Mouse (Mus musculus): ENCODE results near the gene Rbm20. TPM values are rescaled to one million over a fixed set of nuclear protein-coding genes. Genes with fewer than 3 reads are reported as not detected.

Rbm20 gene
- 0.53 and 1.2 TPM in 2 replicates for polyA plus RNA-seq (2014; fragmentation: Nextera tagmentation; extraction: Ambion mirVana)

DNA sequence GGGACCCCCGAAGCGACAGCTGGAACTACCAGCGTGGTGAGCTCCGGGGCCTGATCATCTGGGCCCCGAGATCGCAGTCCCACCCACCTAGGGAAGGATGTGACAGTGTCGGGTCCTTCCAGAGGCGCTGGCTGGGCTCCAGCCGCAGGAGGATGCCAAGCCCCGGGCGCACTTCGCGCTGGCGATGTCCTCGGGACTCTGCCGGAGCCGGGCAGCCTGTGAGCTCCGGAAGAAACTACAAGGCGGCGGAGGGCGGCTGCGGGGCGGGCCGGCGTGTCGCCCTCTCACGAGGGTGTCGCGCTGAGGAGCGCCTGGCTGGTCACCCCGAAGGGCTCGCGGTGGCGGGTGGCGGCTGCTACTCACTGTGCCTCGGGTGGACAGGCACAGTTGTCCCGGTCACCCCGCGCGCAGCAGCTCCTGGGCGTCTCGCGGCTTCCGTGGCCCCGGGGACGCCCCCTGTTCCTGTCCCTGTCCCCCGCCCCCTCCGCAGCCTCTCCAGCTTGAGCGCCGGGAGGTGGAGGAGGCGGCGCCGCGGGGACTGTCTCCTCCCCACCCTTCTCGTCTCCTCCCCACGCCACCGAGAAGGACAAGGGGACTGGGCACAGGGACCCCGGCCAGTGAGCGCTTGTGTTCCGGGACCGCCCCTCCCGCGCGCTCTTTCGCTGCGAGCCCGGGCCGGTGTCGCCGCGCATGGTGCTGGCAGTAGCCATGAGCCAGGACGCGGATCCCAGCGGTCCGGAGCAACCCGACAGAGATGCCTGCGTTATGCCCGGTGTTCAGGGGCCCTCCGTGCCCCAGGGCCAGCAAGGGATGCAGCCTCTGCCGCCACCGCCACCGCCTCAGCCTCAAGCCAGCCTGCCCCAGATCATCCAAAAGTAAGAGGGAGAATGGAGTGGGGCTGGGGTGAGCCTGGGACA lies at the start of gene Rbm20:
Gene Rbm20, plus strand, starts transcription at position 589 of the 917 bp plus-strand sequence.
- peaks cover 14% of the 10 kb centered on the region for H3K27me3 ChIP-seq (ENCODE audit: control insufficient read depth, insufficient read depth, low read length)
- under 1% methylated on average over 79 of the region's 82 CpGs for WGBS
- peak; percentile 84 for ATAC-seq (ENCODE audit: low read depth)
- H3K4me3 ChIP-seq (ENCODE audit: low read depth, low read length): peak within 1 kb of the TSS; percentile 61
- no peak within 1 kb of the TSS for H3K27ac ChIP-seq (ENCODE audit: low read depth, low read length)
- peak within 1 kb of the TSS; percentile 100 for H3K4me2 ChIP-seq (ENCODE audit: low read depth, low read length)
- peaks cover 13% of the 10 kb centered on the region for H3K4me1 ChIP-seq (ENCODE audit: control insufficient read depth, insufficient read depth, low read length)
- H3K9me3 ChIP-seq (ENCODE audit: control insufficient read depth, low read length): no peaks in the 10 kb centered on the region
- H3K9ac ChIP-seq (replicated peaks; ENCODE audit: low read depth, low read length): peak within 1 kb of the TSS; percentile 56
- H3K36me3 ChIP-seq (ENCODE audit: control insufficient read depth, insufficient read depth, low read length): no peaks in the 10 kb centered on the region

- Histone ChIP-seq H3K9ac (replicated peaks; ENCODE audit: low read depth, low read length) (no peak overlapping the region), H3K27ac (ENCODE audit: low read depth, low read length) (no peak overlapping the region), H3K27me3 (ENCODE audit: control insufficient read depth, insufficient read depth, low read length) (no peaks in the 10 kb centered on the region), H3K4me2 (ENCODE audit: low read depth, low read length) (no peak overlapping the region), H3K4me3 (ENCODE audit: low read depth, low read length) (no peak overlapping the region), H3K9me3 (ENCODE audit: control insufficient read depth, low read length) (no peaks in the 10 kb centered on the region), H3K4me1 (ENCODE audit: control insufficient read depth, insufficient read depth, low read length) (no peaks in the 10 kb centered on the region), H3K36me3 (ENCODE audit: control insufficient read depth, insufficient read depth, low read length) (peaks cover 51% of the 10 kb centered on the region)
- 95% methylated on average over 2 of the region's 2 CpGs for WGBS
- ATAC-seq (ENCODE audit: low read depth): no peak
Measured at GRCm38 (mm10) chr19:53638041-53638440, 39.1 kb upstream of the Rbm20 start.

DNA sequence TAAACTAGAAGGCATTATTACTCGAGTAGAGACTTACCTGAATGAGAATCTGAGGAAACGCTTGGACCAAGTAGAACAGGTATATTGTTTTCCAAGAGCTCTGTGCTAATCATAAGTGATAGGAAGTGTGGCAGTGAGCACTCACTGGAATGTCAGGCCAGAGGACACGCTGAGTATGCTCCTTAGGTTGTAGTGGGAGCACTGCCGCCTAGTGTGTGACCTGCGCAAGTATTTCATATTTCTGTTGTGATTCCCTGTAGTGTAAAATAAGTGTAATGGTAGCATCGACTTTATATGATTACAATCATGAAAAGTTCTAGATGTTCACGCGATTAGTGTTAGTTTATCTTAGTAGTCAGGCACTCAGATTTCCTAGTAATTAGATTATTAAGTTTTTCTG lies 38.4 kb upstream of the Rbm20 start:
- no peak overlapping the region for H3K4me2 ChIP-seq (ENCODE audit: low read depth, low read length)
- no peak for ATAC-seq (ENCODE audit: low read depth)
- H3K9me3 ChIP-seq (ENCODE audit: control insufficient read depth, low read length): no peaks in the 10 kb centered on the region
- no peaks in the 10 kb centered on the region for H3K4me1 ChIP-seq (ENCODE audit: control insufficient read depth, insufficient read depth, low read length)
- no peak overlapping the region for H3K27ac ChIP-seq (ENCODE audit: low read depth, low read length)
- no peak overlapping the region for H3K4me3 ChIP-seq (ENCODE audit: low read depth, low read length)
- no peak overlapping the region for H3K9ac ChIP-seq (replicated peaks; ENCODE audit: low read depth, low read length)
- H3K27me3 ChIP-seq (ENCODE audit: control insufficient read depth, insufficient read depth, low read length): no peaks in the 10 kb centered on the region
- 94% methylated on average over 8 of the region's 8 CpGs for WGBS
- peaks cover 54% of the 10 kb centered on the region for H3K36me3 ChIP-seq (ENCODE audit: control insufficient read depth, insufficient read depth, low read length)

GRCm38 (mm10) chr19:53644020-53644595 lies 33.0 kb upstream of the Rbm20 start:
- Histone ChIP-seq H3K9ac (replicated peaks; ENCODE audit: low read depth, low read length) (no peak overlapping the region), H3K27ac (ENCODE audit: low read depth, low read length) (no peak overlapping the region), H3K9me3 (ENCODE audit: control insufficient read depth, low read length) (no peaks in the 10 kb centered on the region), H3K27me3 (ENCODE audit: control insufficient read depth, insufficient read depth, low read length) (no peaks in the 10 kb centered on the region), H3K4me1 (ENCODE audit: control insufficient read depth, insufficient read depth, low read length) (peaks cover 3% of the 10 kb centered on the region; the same call in 1 of the 2 replicates), H3K4me2 (ENCODE audit: low read depth, low read length) (no peak overlapping the region), H3K4me3 (ENCODE audit: low read depth, low read length) (no peak overlapping the region), H3K36me3 (ENCODE audit: control insufficient read depth, insufficient read depth, low read length) (peaks cover 45% of the 10 kb centered on the region)
- 94% methylated on average over 9 of the region's 9 CpGs for WGBS
- no peak for ATAC-seq (ENCODE audit: low read depth)

GRCm38 (mm10) chr19:53647301-53647700 lies 29.8 kb upstream of the Rbm20 start:
- Histone ChIP-seq H3K36me3 (ENCODE audit: control insufficient read depth, insufficient read depth, low read length) (peaks cover 26% of the 10 kb centered on the region), H3K4me3 (ENCODE audit: low read depth, low read length) (no peak overlapping the region), H3K27me3 (ENCODE audit: control insufficient read depth, insufficient read depth, low read length) (no peaks in the 10 kb centered on the region), H3K27ac (ENCODE audit: low read depth, low read length) (no peak overlapping the region), H3K9ac (replicated peaks; ENCODE audit: low read depth, low read length) (no peak overlapping the region), H3K9me3 (ENCODE audit: control insufficient read depth, low read length) (no peaks in the 10 kb centered on the region), H3K4me1 (ENCODE audit: control insufficient read depth, insufficient read depth, low read length) (peaks cover 4% of the 10 kb centered on the region; the same call in 1 of the 2 replicates), H3K4me2 (ENCODE audit: low read depth, low read length) (no peak overlapping the region)
- WGBS: 90% methylated on average over 9 of the region's 9 CpGs
- no peak for ATAC-seq (ENCODE audit: low read depth)

GRCm38 (mm10) chr19:53648056-53648455 lies 29.1 kb upstream of the Rbm20 start:
- peaks cover 4% of the 10 kb centered on the region; the same call in 1 of the 2 replicates for H3K4me1 ChIP-seq (ENCODE audit: control insufficient read depth, insufficient read depth, low read length)
- 22% methylated on average over 5 of the region's 5 CpGs for WGBS
- ATAC-seq (ENCODE audit: low read depth): no peak; the same call in 1 of the 2 replicates
- no peak overlapping the region for H3K27ac ChIP-seq (ENCODE audit: low read depth, low read length)
- no peak overlapping the region for H3K4me2 ChIP-seq (ENCODE audit: low read depth, low read length)
- no peaks in the 10 kb centered on the region for H3K9me3 ChIP-seq (ENCODE audit: control insufficient read depth, low read length)
- peaks cover 24% of the 10 kb centered on the region for H3K36me3 ChIP-seq (ENCODE audit: control insufficient read depth, insufficient read depth, low read length)
- H3K9ac ChIP-seq (replicated peaks; ENCODE audit: low read depth, low read length): no peak overlapping the region
- H3K4me3 ChIP-seq (ENCODE audit: low read depth, low read length): no peak overlapping the region
- no peaks in the 10 kb centered on the region for H3K27me3 ChIP-seq (ENCODE audit: control insufficient read depth, insufficient read depth, low read length)

DNA sequence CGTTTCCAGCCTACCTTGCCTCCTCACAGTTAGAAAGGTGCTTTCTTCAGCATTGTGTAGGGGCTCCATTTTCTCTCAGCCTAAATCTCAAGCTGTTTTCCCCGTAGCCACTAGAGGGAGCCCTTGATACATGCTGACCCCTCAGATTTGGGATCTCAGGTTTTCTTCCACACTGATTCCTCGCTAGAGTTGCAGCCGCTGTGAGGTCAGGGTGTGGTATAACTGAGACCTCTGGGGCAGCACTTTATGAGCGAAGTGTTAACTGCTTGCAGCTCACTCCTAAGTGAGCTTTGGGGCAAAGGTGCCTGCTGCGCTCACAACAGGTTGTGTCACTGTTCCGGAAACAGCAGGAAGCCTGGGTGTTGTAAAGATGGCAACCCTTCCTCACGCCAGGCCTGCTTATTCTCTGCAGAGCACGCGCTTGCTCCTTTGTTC lies 28.3 kb upstream of the Rbm20 start:
- no peak overlapping the region for H3K4me3 ChIP-seq (ENCODE audit: low read depth, low read length)
- no peak overlapping the region for H3K4me2 ChIP-seq (ENCODE audit: low read depth, low read length)
- peaks cover 4% of the 10 kb centered on the region; the same call in 1 of the 2 replicates for H3K4me1 ChIP-seq (ENCODE audit: control insufficient read depth, insufficient read depth, low read length)
- H3K36me3 ChIP-seq (ENCODE audit: control insufficient read depth, insufficient read depth, low read length): peaks cover 20% of the 10 kb centered on the region
- H3K9ac ChIP-seq (replicated peaks; ENCODE audit: low read depth, low read length): no peak overlapping the region
- 29% methylated on average over 10 of the region's 10 CpGs for WGBS
- H3K27ac ChIP-seq (ENCODE audit: low read depth, low read length): no peak overlapping the region
- no peaks in the 10 kb centered on the region for H3K9me3 ChIP-seq (ENCODE audit: control insufficient read depth, low read length)
- ATAC-seq (ENCODE audit: low read depth): peak; percentile 68
- H3K27me3 ChIP-seq (ENCODE audit: control insufficient read depth, insufficient read depth, low read length): no peaks in the 10 kb centered on the region

DNA sequence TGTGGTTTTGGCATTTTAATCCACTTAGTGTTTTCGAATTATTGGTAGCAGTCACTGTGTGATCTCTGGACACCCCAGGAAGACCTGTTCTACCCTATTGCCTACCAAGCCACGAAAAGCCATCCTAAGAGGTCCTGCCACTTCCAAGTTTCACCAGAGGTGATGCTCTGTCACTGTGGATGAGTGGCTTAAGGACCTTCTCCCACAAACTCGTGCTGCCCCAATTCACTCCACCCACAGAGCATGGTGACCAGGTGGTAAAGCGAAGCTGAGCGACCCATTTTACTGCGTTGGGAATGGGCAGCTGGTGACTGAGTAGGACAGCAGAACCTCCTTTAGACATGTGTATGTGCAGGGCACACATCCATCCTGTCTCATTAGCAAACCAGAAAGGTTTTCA lies 27.7 kb upstream of the Rbm20 start:
- Histone ChIP-seq H3K4me3 (ENCODE audit: low read depth, low read length) (no peak overlapping the region), H3K4me2 (ENCODE audit: low read depth, low read length) (no peak overlapping the region), H3K9ac (replicated peaks; ENCODE audit: low read depth, low read length) (no peak overlapping the region), H3K4me1 (ENCODE audit: control insufficient read depth, insufficient read depth, low read length) (peaks cover 9% of the 10 kb centered on the region; the same call in 1 of the 2 replicates), H3K27me3 (ENCODE audit: control insufficient read depth, insufficient read depth, low read length) (no peaks in the 10 kb centered on the region), H3K36me3 (ENCODE audit: control insufficient read depth, insufficient read depth, low read length) (peaks cover 16% of the 10 kb centered on the region), H3K9me3 (ENCODE audit: control insufficient read depth, low read length) (no peaks in the 10 kb centered on the region), H3K27ac (ENCODE audit: low read depth, low read length) (no peak overlapping the region)
- 82% methylated on average over 6 of the region's 6 CpGs for WGBS
- 0 out of 2 replicates have a peak, but pooled peaks have one; percentile 13 for ATAC-seq (ENCODE audit: low read depth)

GRCm38 (mm10) chr19:53649802-53650201 lies 27.3 kb upstream of the Rbm20 start:
- WGBS: 36% methylated on average over 5 of the region's 5 CpGs
- H3K27me3 ChIP-seq (ENCODE audit: control insufficient read depth, insufficient read depth, low read length): no peaks in the 10 kb centered on the region
- no peak for ATAC-seq (ENCODE audit: low read depth)
- H3K4me2 ChIP-seq (ENCODE audit: low read depth, low read length): no peak overlapping the region
- H3K9me3 ChIP-seq (ENCODE audit: control insufficient read depth, low read length): no peaks in the 10 kb centered on the region
- H3K27ac ChIP-seq (ENCODE audit: low read depth, low read length): no peak overlapping the region
- peaks cover 9% of the 10 kb centered on the region; the same call in 1 of the 2 replicates for H3K4me1 ChIP-seq (ENCODE audit: control insufficient read depth, insufficient read depth, low read length)
- no peak overlapping the region for H3K9ac ChIP-seq (replicated peaks; ENCODE audit: low read depth, low read length)
- no peak overlapping the region for H3K4me3 ChIP-seq (ENCODE audit: low read depth, low read length)
- peaks cover 16% of the 10 kb centered on the region for H3K36me3 ChIP-seq (ENCODE audit: control insufficient read depth, insufficient read depth, low read length)
